Mouse (Mus musculus) C2C12 (cell line): ENCODE data around the gene Pigk.

Experiments used
- CEBPB ChIP-seq: IDR thresholded peaks from one replicate; pipeline ENCODE4 v1.6.1; 2011; ENCODE audit warnings: low read depth, mild to moderate bottlenecking, control low read depth, moderate library complexity
- CTCF ChIP-seq: IDR thresholded peaks from one replicate; pipeline ENCODE4 v1.5.1; 2011; ENCODE audit not compliant: control insufficient read depth, insufficient read depth, insufficient read length
- FOSL1 ChIP-seq: IDR thresholded peaks from one replicate; pipeline ENCODE4 v1.8.0; 2011; ENCODE audit warnings: mild to moderate bottlenecking, low read length; ENCODE audit not compliant: poor library complexity, insufficient read depth, severe bottlenecking
- MAX ChIP-seq: IDR thresholded peaks from one replicate; pipeline ENCODE4 v1.6.1; 2011; ENCODE audit warnings: mild to moderate bottlenecking, control low read depth
- MYOD1 ChIP-seq: IDR thresholded peaks from one replicate; pipeline ENCODE4 v1.6.1; 2011; ENCODE audit warnings: low read depth; ENCODE audit not compliant: control insufficient read depth, insufficient read length
- MYOG ChIP-seq: IDR thresholded peaks from one replicate; pipeline ENCODE4 v1.6.1; 2011; ENCODE audit not compliant: control insufficient read depth, insufficient read length; ENCODE audit errors: extremely low read depth
- USF1 ChIP-seq: IDR thresholded peaks from one replicate; pipeline ENCODE4 v1.6.1; 2011; ENCODE audit warnings: low read depth, mild to moderate bottlenecking, control low read depth, moderate library complexity

- TF ChIP-seq CEBPB (no peak), CTCF (no peak), MAX (no peak), FOSL1 (no peak), USF1 (no peak), MYOD1 (no peak), MYOG (no peak)
Measured at GRCm38 (mm10) chr3:152799738-152800431, 86.0 kb downstream of the Pigk start.
